Mouse (Mus musculus): ENCODE measurements at regions not wholly inside any gene's neighbourhood (a gene's known extent, or its start where the extent isn't known, plus 50 kb on each side); places are given as distances from the start of the nearest gene placed in this dataset.

- no peak for DNase-seq
Measured at GRCm38 (mm10) chr7:129772540-129773331, 181.1 kb downstream of the Wdr11 start.

- DNase-seq, result peak; percentile 51
Measured at GRCm38 (mm10) chr7:129774261-129774861, 182.7 kb downstream of the Wdr11 start.

- no peak for DNase-seq
Measured at GRCm38 (mm10) chr7:129775189-129775588, 183.5 kb downstream of the Wdr11 start.

GRCm38 (mm10) chr7:129778842-129779421 is 187.3 kb downstream of the Wdr11 start:
- no peak for DNase-seq

- no peak for DNase-seq
Measured at GRCm38 (mm10) chr7:129779939-129780338, 188.3 kb downstream of the Wdr11 start.

- DNase-seq, result no peak
Measured at GRCm38 (mm10) chr7:129781756-129782155, 190.1 kb downstream of the Wdr11 start.

- no peak for DNase-seq
Measured at GRCm38 (mm10) chr7:129784966-129785365, 193.3 kb downstream of the Wdr11 start.

- no peak for DNase-seq
Measured at GRCm38 (mm10) chr7:129787011-129787410, 195.3 kb downstream of the Wdr11 start.

- no peak for DNase-seq
Measured at GRCm38 (mm10) chr7:129787736-129788135, 196.1 kb downstream of the Wdr11 start.

- peak; percentile 52 for DNase-seq
Measured at GRCm38 (mm10) chr7:129789461-129789860, 197.8 kb downstream of the Wdr11 start.

GRCm38 (mm10) chr7:129790590-129791449 is 199.2 kb downstream of the Wdr11 start:
- no peak for DNase-seq

- no peak for DNase-seq
Measured at GRCm38 (mm10) chr7:129791450-129791820, 199.8 kb downstream of the Wdr11 start.

GRCm38 (mm10) chr7:129793733-129794132 is 202.1 kb downstream of the Wdr11 start:
- DNase-seq, result no peak

GRCm38 (mm10) chr7:129794276-129794675 is 202.6 kb downstream of the Wdr11 start:
- no peak for DNase-seq

- DNase-seq, result no peak
Measured at GRCm38 (mm10) chr7:129798525-129798924, 206.9 kb downstream of the Wdr11 start.

- no peak for DNase-seq
Measured at GRCm38 (mm10) chr7:129800461-129800867, 208.8 kb downstream of the Wdr11 start.

GRCm38 (mm10) chr7:129801431-129801847 is 209.8 kb downstream of the Wdr11 start:
- DNase-seq, result no peak

- DNase-seq, result no peak
Measured at GRCm38 (mm10) chr7:129802168-129802567, 210.5 kb downstream of the Wdr11 start.

GRCm38 (mm10) chr7:129805340-129805739 is 213.7 kb downstream of the Wdr11 start:
- DNase-seq, result peak; percentile 37

GRCm38 (mm10) chr7:129810141-129810540 is 218.5 kb downstream of the Wdr11 start:
- no peak for DNase-seq

- DNase-seq, result no peak
Measured at GRCm38 (mm10) chr7:129810565-129810964, 218.9 kb downstream of the Wdr11 start.

GRCm38 (mm10) chr7:129814149-129814860 is 222.6 kb downstream of the Wdr11 start:
- DNase-seq, result no peak

Measured in embryo, embryonic 11 days (tissue).